In genomic region chr6:52639546-52640223, GRCm38 (mm10) we compare ENCODE assay signal across 8 mouse cellular contexts. TPM values are rescaled to one million over a fixed set of nuclear protein-coding genes. Genes with fewer than 3 reads are reported as not detected.
A peak's percentile ranks its signal among the peaks of the same experiment; 100 is the strongest.
DNase-seq lines count a peak whose midpoint lies in the region; ATAC-seq and TF ChIP-seq lines count a peak whose summit lies in the region.

No protein-coding gene starts in this region.

- H3K27me3 ChIP-seq in cerebellum, adult 2 months (ENCODE audit: control insufficient read depth, insufficient read depth, low read length) = no peaks in the 10 kb centered on the region
- H3K27me3 ChIP-seq in testis, adult 2 months (ENCODE audit: control insufficient read depth, insufficient read depth, low read length) = no peaks in the 10 kb centered on the region
- H3K27me3 ChIP-seq in limb, embryonic 12.5 days = peaks cover 7% of the 10 kb centered on the region
- no peaks in the 10 kb centered on the region for H3K27me3 ChIP-seq in midbrain, postnatal 0 days (ENCODE audit: insufficient read depth, low read length)

- no peak for DNase-seq in cerebellum, adult 2 months
- no peak for DNase-seq in cerebellum, adult 8-10 months
- DNase-seq in testis, postnatal 10 days (ENCODE audit: low spot score) = no peak
- DNase-seq in midbrain, postnatal 0 days (ENCODE audit: low spot score) = peak; percentile 36
- DNase-seq in cerebellum, postnatal 4 days (ENCODE audit: low spot score in 2 of 2) = no peak

- H3K9me3 ChIP-seq in limb, embryonic 12.5 days = no peaks in the 10 kb centered on the region
- no peaks in the 10 kb centered on the region for H3K9me3 ChIP-seq in midbrain, postnatal 0 days (ENCODE audit: low read length)

- 1% methylated on average over 28 of the region's 28 CpGs for WGBS in cerebellum, adult 2 months
- WGBS in limb, embryonic 12.5 days = 2% methylated on average over 28 of the region's 28 CpGs
- 1% methylated on average over 28 of the region's 28 CpGs for WGBS in midbrain, postnatal 0 days

- peak; percentile 1; the same call in 1 of the 2 replicates for ATAC-seq in granulocyte monocyte progenitor cell, adult 5-6 weeks (replicated peaks; ENCODE audit: poor library complexity, severe bottlenecking)
- ATAC-seq in limb, embryonic 12.5 days (ENCODE audit: insufficient number of reproducible peaks, insufficient read depth, low FRiP score, low TSS enrichment, low read depth) = peak; percentile 24; the same call in 1 of the 2 replicates
- peak; percentile 15; the same call in 1 of the 2 replicates for ATAC-seq in midbrain, postnatal 0 days (ENCODE audit: low FRiP score)

- H3K27ac ChIP-seq in cerebellum, adult 2 months (ENCODE audit: insufficient read depth, low read length) = peak overlapping the region; percentile 58
- peak overlapping the region; percentile 86 for H3K27ac ChIP-seq in testis, adult 2 months (ENCODE audit: control insufficient read depth, insufficient read depth, low read depth, low read length)
- H3K27ac ChIP-seq in limb, embryonic 12.5 days = peak overlapping the region; percentile 83
- H3K27ac ChIP-seq in midbrain, postnatal 0 days (ENCODE audit: low read depth, low read length) = peak overlapping the region; percentile 62

- H3K4me1 ChIP-seq in cerebellum, adult 2 months (ENCODE audit: control insufficient read depth, insufficient read depth, low read length) = no peaks in the 10 kb centered on the region; the same call in 1 of the 2 replicates
- peaks cover 4% of the 10 kb centered on the region for H3K4me1 ChIP-seq in testis, adult 2 months (ENCODE audit: control insufficient read depth, insufficient read depth, low read length)
- peaks cover 29% of the 10 kb centered on the region for H3K4me1 ChIP-seq in limb, embryonic 12.5 days (replicated peaks)
- no peaks in the 10 kb centered on the region for H3K4me1 ChIP-seq in midbrain, postnatal 0 days (ENCODE audit: insufficient read depth, low read length)

- peak overlapping the region; percentile 82 for H3K4me3 ChIP-seq in cerebellum, adult 2 months (replicated peaks; ENCODE audit: insufficient read depth, low read depth, low read length)
- peak overlapping the region; percentile 92 for H3K4me3 ChIP-seq in testis, adult 2 months (ENCODE audit: control insufficient read depth, low read depth, low read length)
- H3K4me3 ChIP-seq in limb, embryonic 12.5 days (replicated peaks) = peak overlapping the region; percentile 84
- peak overlapping the region; percentile 79 for H3K4me3 ChIP-seq in midbrain, postnatal 0 days (ENCODE audit: low read depth, low read length)

- no peak for TF ChIP-seq POLR2A in cerebellum, adult 2 months (IDR thresholded peaks at IDR 0.05; ENCODE audit: borderline replicate concordance, insufficient read depth, low read length)
- TF ChIP-seq POLR2A in testis, adult 2 months (IDR thresholded peaks at IDR 0.05; ENCODE audit: control insufficient read depth, low read depth, low read length) = no peak

- no peaks in the 10 kb centered on the region; the same call in 1 of the 2 replicates for H3K36me3 ChIP-seq in testis, adult 2 months (ENCODE audit: control insufficient read depth, insufficient read depth, low read length)
- no peaks in the 10 kb centered on the region for H3K36me3 ChIP-seq in limb, embryonic 12.5 days
- no peaks in the 10 kb centered on the region for H3K36me3 ChIP-seq in midbrain, postnatal 0 days (ENCODE audit: insufficient read depth, low read length)

- no peak for TF ChIP-seq CTCF in cerebellum, adult 2 months (IDR thresholded peaks at IDR 0.05; ENCODE audit: borderline replicate concordance, insufficient read depth, low read depth, low read length)
- no peak for TF ChIP-seq CTCF in testis, adult 2 months (IDR thresholded peaks at IDR 0.05; ENCODE audit: control insufficient read depth, insufficient read depth, insufficient replicate concordance, low read depth, low read length)
- peak; percentile 42 for TF ChIP-seq CTCF in midbrain, postnatal 0 days (IDR thresholded peaks at IDR 0.05)

- H3K4me2 ChIP-seq in limb, embryonic 12.5 days = peak overlapping the region; percentile 88
- peak overlapping the region; percentile 83 for H3K4me2 ChIP-seq in midbrain, postnatal 0 days (ENCODE audit: low read depth, low read length, poor library complexity, severe bottlenecking)

- peak overlapping the region; percentile 87 for H3K9ac ChIP-seq in limb, embryonic 12.5 days (replicated peaks)
- H3K9ac ChIP-seq in midbrain, postnatal 0 days (replicated peaks; ENCODE audit: low read length, poor library complexity, severe bottlenecking) = peak overlapping the region; percentile 80

RNA-seq across cellular contexts. Expression of gene Hibadh, which starts 0.5 kb away (rescaled TPM):
- 83.1 and 84.5 TPM in 2 replicates for polyA plus RNA-seq in cerebellum, adult 2 months (2012; rRNA removed)
- polyA plus RNA-seq in testis, adult 2 months (2012; rRNA removed) = 22.1 and 23.8 TPM in 2 replicates
- total RNA-seq in granulocyte monocyte progenitor cell, adult 5-6 weeks (2014; fragmentation: Nextera tagmentation) = 70.8 and 77.4 TPM in 2 replicates
- total RNA-seq in granulocyte monocyte progenitor cell, adult 5-6 weeks (2017) = 54.5 and 56.2 TPM in 2 replicates
- polyA plus RNA-seq in limb, embryonic 12.5 days (2016; fragmentation: Nextera tagmentation; extraction: Ambion mirVana) = 95.7 and 102 TPM in 2 replicates
- 27.2 and 39.2 TPM in 2 replicates for total RNA-seq in midbrain, postnatal 0 days (2014; rRNA removed)
- polyA plus RNA-seq in midbrain, postnatal 0 days (2015; fragmentation: Nextera tagmentation; extraction: Ambion mirVana) = 57.5 and 63.2 TPM in 2 replicates
